Mouse (Mus musculus) forebrain, postnatal 0 days (tissue): ENCODE measurements around the gene Haus8. TPM values are rescaled to one million over a fixed set of nuclear protein-coding genes. Genes with fewer than 3 reads are reported as not detected.
"Not testable (repeated sequence)": the region's sequence is repeated elsewhere in the genome, so short reads cannot be mapped to it uniquely, and the experiment has no call there.

Experiments
- ATAC-seq: fragments of 200-750 bp; cut with Nextera tagmentation; 2 replicates; pipeline ENCODE4 v1.8.0; 2017; ENCODE audit warnings: mild to moderate bottlenecking, moderate library complexity
- DNase-seq: peaks from one replicate; pipeline ENCODE4 v3.0.0-alpha.2; 2015
- H3K27ac ChIP-seq: fragments of 300-500 bp; sonication (generic); 2 replicates; pipeline ENCODE4 v1.5.1; 2014; ENCODE audit warnings: low read depth, mild to moderate bottlenecking, antibody characterized with exemption, low read length, moderate library complexity, mixed read lengths
- H3K27me3 ChIP-seq: fragments of 300-500 bp; sonication (generic); 2 replicates; pipeline ENCODE4 v1.6.1; 2014; ENCODE audit warnings: mild to moderate bottlenecking, low read length, mixed read lengths; ENCODE audit not compliant: insufficient read depth
- H3K36me3 ChIP-seq: fragments of 300-500 bp; sonication (generic); 2 replicates; pipeline ENCODE4 v1.6.1; 2014; ENCODE audit warnings: mild to moderate bottlenecking, moderate library complexity; ENCODE audit not compliant: insufficient read depth
- H3K4me1 ChIP-seq: fragments of 300-500 bp; sonication (generic); 2 replicates; pipeline ENCODE4 v1.6.1; 2014; ENCODE audit warnings: antibody characterized with exemption; ENCODE audit not compliant: insufficient read depth
- H3K4me2 ChIP-seq: fragments of 300-500 bp; sonication (generic); 2 replicates; pipeline ENCODE4 v1.6.1; 2014; ENCODE audit warnings: low read depth, mild to moderate bottlenecking, moderate library complexity
- H3K4me3 ChIP-seq: fragments of 300-500 bp; sonication (generic); 2 replicates; pipeline ENCODE4 v1.5.1; 2014; ENCODE audit warnings: low read depth, low read length, mixed read lengths
- H3K9ac ChIP-seq: fragments of 300-500 bp; sonication (generic); 2 replicates; pipeline ENCODE4 v1.6.1; 2014; ENCODE audit warnings: mild to moderate bottlenecking
- H3K9me3 ChIP-seq: fragments of 300-500 bp; sonication (generic); 2 replicates; pipeline ENCODE4 v1.6.1; 2016; ENCODE audit warnings: low read length
- CTCF ChIP-seq: sonication (generic); IDR thresholded peaks from 2 replicates; pipeline ENCODE4 v1.5.1; 2016; ENCODE audit warnings: antibody characterized with exemption, control low read depth, low read depth
- WGBS: fragments of 180-500 bp; shearing (Covaris S2); extraction: QIAGEN DNeasy Blood & Tissue Kit; methylation state at CpG from one replicate; pipeline ENCODE4 v1.1.7; 2014; 5-methylcytosine and 5-hydroxymethylcytosine counted together
- polyA plus RNA-seq: library from polyadenylated mRNA; unstranded; fragments of >200 nt; fragmentation: Nextera tagmentation; extraction: Ambion mirVana; gene quantifications from 2 replicates; pipeline ENCODE4 v1.2.1, GENCODE M21; 2015
- total RNA-seq: library from RNA; depleted of rRNA; stranded (reverse); fragments of >200 nt; gene quantifications from 2 replicates; pipeline ENCODE4 v1.2.3, GENCODE M21; 2014; rRNA removed

Gene Haus8
- 36.4 and 38.9 TPM in 2 replicates for total RNA-seq
- polyA plus RNA-seq: 34.0 and 40.7 TPM in 2 replicates

- DNase-seq (peak; percentile 98), ATAC-seq (peak; percentile 97)
- Histone ChIP-seq H3K9me3 (no peaks in the 10 kb centered on the region), H3K36me3 (no peaks in the 10 kb centered on the region), H3K4me3 (peak within 1 kb of the TSS; percentile 67), H3K27ac (peak within 1 kb of the TSS; percentile 74), H3K9ac (peak within 1 kb of the TSS; percentile 62), H3K27me3 (no peaks in the 10 kb centered on the region), H3K4me2 (peak within 1 kb of the TSS; percentile 78), H3K4me1 (peaks cover 11% of the 10 kb centered on the region)
- TF ChIP-seq CTCF: peak; percentile 69
- 2% methylated on average over 84 of the region's 84 CpGs for WGBS
Measured at GRCm38 (mm10) chr8:71272286-71273150, at the start of gene Haus8, which contains the start of gene Myo9b. Gene Haus8 (minus strand): TSS chr8:71272934. Gene Myo9b (plus strand): TSS chr8:71272714.

GRCm38 (mm10) chr8:71319760-71320159, 47.0 kb upstream of the Haus8 start:
- WGBS: 97% methylated on average over 2 of the region's 2 CpGs
- peaks cover 35% of the 10 kb centered on the region for H3K36me3 ChIP-seq
- not testable (repeated sequence) for H3K27me3 ChIP-seq, H3K9me3 ChIP-seq, H3K9ac ChIP-seq, ATAC-seq, H3K27ac ChIP-seq, H3K4me2 ChIP-seq, H3K4me1 ChIP-seq, DNase-seq, H3K4me3 ChIP-seq

GRCm38 (mm10) chr8:71318610-71319009, 45.9 kb upstream of the Haus8 start:
- 93% methylated on average over 5 of the region's 5 CpGs for WGBS
- DNase-seq, ATAC-seq: not testable (repeated sequence)

GRCm38 (mm10) chr8:71316486-71317031, 43.8 kb upstream of the Haus8 start:
- no peak for ATAC-seq
- no peaks in the 10 kb centered on the region for H3K27me3 ChIP-seq
- H3K4me2 ChIP-seq: no peak overlapping the region
- no peak overlapping the region for H3K9ac ChIP-seq
- H3K4me3 ChIP-seq: no peak overlapping the region
- DNase-seq: no peak
- H3K36me3 ChIP-seq: 0 out of 2 replicates have a peak, but pooled peaks cover 5% of the 10 kb centered on the region
- H3K4me1 ChIP-seq: no peaks in the 10 kb centered on the region
- no peak for TF ChIP-seq CTCF
- H3K9me3 ChIP-seq: no peaks in the 10 kb centered on the region
- H3K27ac ChIP-seq: no peak overlapping the region

More at GRCm38 (mm10) chr8:71318610-71319009, 45.9 kb upstream of the Haus8 start:
- H3K36me3 ChIP-seq: peaks cover 23% of the 10 kb centered on the region
- not testable (repeated sequence) for H3K9ac ChIP-seq, H3K27ac ChIP-seq, H3K4me2 ChIP-seq, H3K9me3 ChIP-seq, H3K27me3 ChIP-seq, H3K4me1 ChIP-seq, H3K4me3 ChIP-seq

GRCm38 (mm10) chr8:71315972-71316371, 43.2 kb upstream of the Haus8 start:
- no peak for DNase-seq
- no peak for TF ChIP-seq CTCF
- WGBS: 92% methylated on average over 5 of the region's 5 CpGs

GRCm38 (mm10) chr8:71313951-71314350, 41.2 kb upstream of the Haus8 start:
- Histone ChIP-seq H3K4me3 (no peak overlapping the region), H3K9ac (no peak overlapping the region), H3K4me2 (no peak overlapping the region), H3K27me3 (no peaks in the 10 kb centered on the region), H3K9me3 (no peaks in the 10 kb centered on the region), H3K36me3 (0 out of 2 replicates have a peak, but pooled peaks cover 5% of the 10 kb centered on the region), H3K4me1 (no peaks in the 10 kb centered on the region), H3K27ac (no peak overlapping the region)
- WGBS: 90% methylated on average over 2 of the region's 2 CpGs
- TF ChIP-seq CTCF: no peak
- ATAC-seq: no peak
- DNase-seq: no peak

More at GRCm38 (mm10) chr8:71315972-71316371, 43.2 kb upstream of the Haus8 start:
- Histone ChIP-seq H3K36me3 (0 out of 2 replicates have a peak, but pooled peaks cover 5% of the 10 kb centered on the region), H3K27ac (no peak overlapping the region), H3K27me3 (no peaks in the 10 kb centered on the region), H3K4me1 (no peaks in the 10 kb centered on the region), H3K9ac (no peak overlapping the region), H3K9me3 (no peaks in the 10 kb centered on the region), H3K4me2 (no peak overlapping the region), H3K4me3 (no peak overlapping the region)
- ATAC-seq: no peak

GRCm38 (mm10) chr8:71312700-71313099, 40.0 kb upstream of the Haus8 start:
- DNase-seq (peak; percentile 1), ATAC-seq (peak; percentile 25; the same call in 1 of the 2 replicates)
- Histone ChIP-seq H3K36me3 (0 out of 2 replicates have a peak, but pooled peaks cover 5% of the 10 kb centered on the region), H3K9ac (no peak overlapping the region), H3K9me3 (no peaks in the 10 kb centered on the region), H3K27ac (no peak overlapping the region), H3K4me2 (no peak overlapping the region), H3K4me1 (no peaks in the 10 kb centered on the region), H3K4me3 (no peak overlapping the region), H3K27me3 (no peaks in the 10 kb centered on the region)
- no peak for TF ChIP-seq CTCF
- 58% methylated on average over 1 of the region's 1 CpGs for WGBS
